Mouse (Mus musculus) ovary, postnatal 10 days (tissue): ENCODE measurements around the gene Gm8879.
"Not testable (repeated sequence)": the region's sequence is repeated elsewhere in the genome, so short reads cannot be mapped to it uniquely, and the experiment has no call there.

Experiments
- DNase-seq: peaks from one replicate; pipeline ENCODE4 v3.0.0; 2022; ENCODE audit warnings: low spot score

Gene Gm8879

DNA sequence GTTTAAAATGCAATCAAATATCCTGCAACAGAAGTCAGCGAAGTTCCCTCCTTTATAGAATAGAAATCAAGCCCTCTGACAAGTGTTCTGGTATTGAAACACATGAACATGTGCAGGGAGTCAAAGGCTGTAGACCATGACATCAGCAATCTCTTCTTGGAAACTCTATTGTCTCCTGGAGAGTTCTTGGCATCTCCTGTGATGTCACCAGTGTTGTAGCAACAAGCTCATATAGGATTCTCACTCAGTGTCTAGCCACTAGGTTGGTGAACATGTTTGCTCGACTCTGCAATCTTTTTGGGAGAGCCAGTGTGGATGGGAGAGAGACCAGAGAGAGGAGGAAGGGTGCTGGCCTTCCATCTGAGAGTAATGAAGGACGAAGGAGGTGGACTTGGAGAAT, at the start of gene Gm8879:
TSS of gene Gm8879 (plus strand) at position 301 of the 400 bp plus-strand sequence.
- DNase-seq = not testable (repeated sequence)

DNA sequence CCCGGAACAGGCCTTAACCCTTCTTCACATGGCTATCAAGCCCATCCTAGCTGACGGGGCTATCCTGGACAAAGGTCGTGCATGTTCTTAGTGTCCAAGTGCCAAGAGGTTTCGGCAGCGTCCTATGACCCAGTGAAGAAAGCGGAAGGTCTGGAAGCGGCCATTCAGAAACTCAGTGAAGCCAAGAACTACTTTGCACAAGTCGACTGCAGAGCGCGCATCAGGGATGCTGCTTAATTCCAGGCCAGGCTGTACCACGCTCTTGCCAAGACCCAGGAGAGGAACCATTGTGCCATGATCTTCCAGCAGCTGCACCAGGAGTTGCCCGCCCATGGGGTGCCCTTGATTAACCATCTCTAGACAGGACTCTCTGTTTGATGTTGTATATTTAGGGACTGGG, 10.6 kb downstream of the Gm8879 start:
- not testable (repeated sequence) for DNase-seq
